Mouse (Mus musculus): Measurements from ENCODE around the gene Cgnl1. TPM values are rescaled to one million over a fixed set of nuclear protein-coding genes. Genes with fewer than 3 reads are reported as not detected.

The Cgnl1 gene
- polyA plus RNA-seq, 1 experiment, result 3.9 TPM

DNA sequence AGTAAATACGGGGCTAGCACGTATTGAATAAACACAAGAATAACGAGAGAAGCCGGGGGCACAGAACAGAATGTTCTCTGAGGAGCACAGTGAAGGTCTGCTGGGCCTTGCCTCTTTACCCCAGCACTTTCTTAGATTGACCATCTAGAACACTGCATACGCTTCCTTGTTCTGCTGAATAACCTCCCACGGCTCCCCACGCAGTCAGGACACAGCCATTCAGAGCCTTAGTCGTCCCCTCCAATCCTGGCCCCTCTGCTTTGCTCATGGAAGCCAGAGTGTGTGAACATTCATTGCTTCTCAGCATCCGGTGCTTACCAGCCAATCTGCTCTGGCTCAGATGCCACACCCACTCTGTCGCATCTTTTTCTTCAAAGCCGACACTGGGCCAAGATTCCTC lies 133.2 kb downstream of the Cgnl1 start:
- Histone ChIP-seq H3K36me3 (ENCODE audit: control insufficient read depth, insufficient read depth, low read length) (no peaks in the 10 kb centered on the region), H3K4me3 (ENCODE audit: extremely low read depth, insufficient read depth, insufficient read length) (no peak overlapping the region), H3K27me3 (ENCODE audit: control insufficient read depth, insufficient read depth, low read length) (no peaks in the 10 kb centered on the region), H3K4me1 (ENCODE audit: control insufficient read depth, insufficient read depth, insufficient read length) (no peaks in the 10 kb centered on the region), H3K27ac (ENCODE audit: insufficient read depth, low read length) (no peak overlapping the region)
- no peak for DNase-seq (ENCODE audit: low read depth in 1 of 2, low spot score in 2 of 2)
- 93% methylated on average over 11 of the region's 11 CpGs for WGBS
- TF ChIP-seq CTCF (IDR thresholded peaks at IDR 0.05; ENCODE audit: extremely low read depth, insufficient read depth, insufficient read length, insufficient replicate concordance) (no peak), POLR2A (IDR thresholded peaks at IDR 0.05; ENCODE audit: low read depth, low read length) (no peak)

DNA sequence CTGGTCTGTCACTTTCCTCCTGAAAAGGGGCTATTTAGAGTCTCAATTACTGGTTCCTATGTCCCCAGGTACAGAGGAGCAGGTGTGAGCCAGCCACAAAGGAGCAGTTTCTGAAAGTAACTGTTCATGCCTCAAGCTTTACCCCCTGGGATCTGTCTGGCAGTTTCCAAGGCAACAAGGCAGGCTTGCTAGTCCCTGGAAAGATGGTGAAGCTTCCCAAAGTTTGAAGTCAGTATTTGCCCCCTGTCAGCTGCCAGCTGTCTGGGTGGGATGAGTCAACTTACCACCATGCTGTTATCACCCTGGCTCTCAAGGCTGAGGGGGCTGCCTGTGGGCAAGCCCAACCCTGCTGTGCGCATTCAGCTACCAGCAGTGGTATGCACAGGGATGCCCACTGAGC lies 134.5 kb downstream of the Cgnl1 start:
- no peaks in the 10 kb centered on the region for H3K4me1 ChIP-seq (ENCODE audit: control insufficient read depth, insufficient read depth, insufficient read length)
- TF ChIP-seq POLR2A (IDR thresholded peaks at IDR 0.05; ENCODE audit: low read depth, low read length) (no peak), CTCF (IDR thresholded peaks at IDR 0.05; ENCODE audit: extremely low read depth, insufficient read depth, insufficient read length, insufficient replicate concordance) (no peak)
- 97% methylated on average over 1 of the region's 1 CpGs for WGBS
- DNase-seq (ENCODE audit: low read depth in 1 of 2, low spot score in 2 of 2), result no peak
- H3K4me3 ChIP-seq (ENCODE audit: extremely low read depth, insufficient read depth, insufficient read length), result no peak overlapping the region
- no peaks in the 10 kb centered on the region for H3K27me3 ChIP-seq (ENCODE audit: control insufficient read depth, insufficient read depth, low read length)
- no peak overlapping the region for H3K27ac ChIP-seq (ENCODE audit: insufficient read depth, low read length)
- H3K36me3 ChIP-seq (ENCODE audit: control insufficient read depth, insufficient read depth, low read length), result no peaks in the 10 kb centered on the region

DNA sequence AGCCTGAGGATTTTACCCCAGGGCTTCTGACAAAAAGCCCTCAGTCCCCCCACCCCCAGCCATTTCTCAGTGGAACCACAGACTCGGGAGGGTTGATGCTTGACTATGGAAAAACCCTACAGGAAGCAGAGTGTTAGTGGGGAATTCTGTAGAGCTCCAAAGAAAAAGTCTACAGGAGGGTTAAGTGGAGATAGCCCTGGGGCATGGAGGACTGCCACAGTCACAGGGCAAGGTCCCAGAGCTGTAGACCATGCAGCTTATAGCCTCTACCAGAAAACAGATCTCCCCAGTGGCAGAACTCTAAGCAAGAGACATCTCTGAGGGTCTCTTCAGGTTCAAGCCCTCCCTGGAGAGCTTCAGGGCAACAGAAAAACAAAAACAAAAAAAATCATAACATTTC lies 135.8 kb downstream of the Cgnl1 start:
- 80% methylated on average over 1 of the region's 1 CpGs for WGBS
- H3K36me3 ChIP-seq (ENCODE audit: control insufficient read depth, insufficient read depth, low read length), result no peaks in the 10 kb centered on the region
- H3K27me3 ChIP-seq (ENCODE audit: control insufficient read depth, insufficient read depth, low read length), result no peaks in the 10 kb centered on the region
- H3K4me1 ChIP-seq (ENCODE audit: control insufficient read depth, insufficient read depth, insufficient read length), result no peaks in the 10 kb centered on the region
- TF ChIP-seq POLR2A (IDR thresholded peaks at IDR 0.05; ENCODE audit: low read depth, low read length) (no peak), CTCF (IDR thresholded peaks at IDR 0.05; ENCODE audit: extremely low read depth, insufficient read depth, insufficient read length, insufficient replicate concordance) (no peak)
- no peak for DNase-seq (ENCODE audit: low read depth in 1 of 2, low spot score in 2 of 2)
- no peak overlapping the region for H3K27ac ChIP-seq (ENCODE audit: insufficient read depth, low read length)
- no peak overlapping the region for H3K4me3 ChIP-seq (ENCODE audit: extremely low read depth, insufficient read depth, insufficient read length)

DNA sequence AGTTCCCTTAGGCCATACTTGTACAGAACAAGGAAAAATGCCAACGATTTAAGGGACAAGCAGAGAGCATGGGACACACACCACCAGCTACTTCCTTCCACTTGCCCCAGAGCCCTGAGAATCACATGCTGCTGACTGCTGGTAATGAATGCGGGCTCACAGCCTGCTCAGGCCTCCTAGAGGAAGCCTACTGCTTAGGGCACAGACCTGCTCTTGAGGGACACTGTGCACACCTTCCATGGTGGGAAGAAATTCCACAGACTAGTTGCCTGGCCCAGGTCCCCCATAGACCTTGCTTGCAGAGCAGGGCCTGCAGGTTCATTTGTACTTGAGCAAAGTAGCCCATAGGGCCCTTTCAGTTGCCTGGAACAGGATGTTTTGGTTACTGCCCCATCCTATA lies 136.5 kb downstream of the Cgnl1 start:
- TF ChIP-seq POLR2A (IDR thresholded peaks at IDR 0.05; ENCODE audit: low read depth, low read length) (no peak), CTCF (IDR thresholded peaks at IDR 0.05; ENCODE audit: extremely low read depth, insufficient read depth, insufficient read length, insufficient replicate concordance) (no peak)
- no peaks in the 10 kb centered on the region for H3K4me1 ChIP-seq (ENCODE audit: control insufficient read depth, insufficient read depth, insufficient read length)
- H3K36me3 ChIP-seq (ENCODE audit: control insufficient read depth, insufficient read depth, low read length), result no peaks in the 10 kb centered on the region
- WGBS, result 74% methylated on average over 2 of the region's 2 CpGs
- no peak overlapping the region for H3K27ac ChIP-seq (ENCODE audit: insufficient read depth, low read length)
- no peak for DNase-seq (ENCODE audit: low read depth in 1 of 2, low spot score in 2 of 2)
- no peak overlapping the region for H3K4me3 ChIP-seq (ENCODE audit: extremely low read depth, insufficient read depth, insufficient read length)
- no peaks in the 10 kb centered on the region for H3K27me3 ChIP-seq (ENCODE audit: control insufficient read depth, insufficient read depth, low read length)

DNA sequence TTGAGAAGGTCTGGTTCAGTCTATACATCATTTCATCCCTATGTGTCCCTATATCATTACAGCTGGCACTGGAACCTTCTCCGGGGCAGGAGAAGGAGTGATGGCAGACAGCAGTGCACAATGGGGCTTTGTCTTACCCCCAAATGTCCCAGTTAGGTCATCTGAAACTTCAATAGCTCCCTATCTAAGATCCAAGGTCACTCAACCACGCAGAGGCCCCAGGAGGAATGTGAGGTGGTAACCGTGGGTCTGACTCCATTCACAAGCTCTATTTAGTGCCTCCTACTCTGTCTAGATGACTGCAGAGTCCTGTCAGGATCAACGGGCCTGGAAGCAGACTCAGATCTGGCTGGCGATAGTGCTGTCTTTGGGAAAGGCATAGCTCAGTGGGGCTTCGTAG lies 142.5 kb downstream of the Cgnl1 start:
- Histone ChIP-seq H3K27me3 (ENCODE audit: control insufficient read depth, insufficient read depth, low read length) (no peaks in the 10 kb centered on the region), H3K36me3 (ENCODE audit: control insufficient read depth, insufficient read depth, low read length) (no peaks in the 10 kb centered on the region), H3K4me3 (ENCODE audit: extremely low read depth, insufficient read depth, insufficient read length) (no peak overlapping the region), H3K4me1 (ENCODE audit: control insufficient read depth, insufficient read depth, insufficient read length) (no peaks in the 10 kb centered on the region), H3K27ac (ENCODE audit: insufficient read depth, low read length) (no peak overlapping the region)
- no peak for DNase-seq (ENCODE audit: low read depth in 1 of 2, low spot score in 2 of 2)
- 83% methylated on average over 6 of the region's 6 CpGs for WGBS
- no peak for TF ChIP-seq CTCF (IDR thresholded peaks at IDR 0.05; ENCODE audit: extremely low read depth, insufficient read depth, insufficient read length, insufficient replicate concordance)
- TF ChIP-seq POLR2A (IDR thresholded peaks at IDR 0.05; ENCODE audit: low read depth, low read length), result no peak

DNA sequence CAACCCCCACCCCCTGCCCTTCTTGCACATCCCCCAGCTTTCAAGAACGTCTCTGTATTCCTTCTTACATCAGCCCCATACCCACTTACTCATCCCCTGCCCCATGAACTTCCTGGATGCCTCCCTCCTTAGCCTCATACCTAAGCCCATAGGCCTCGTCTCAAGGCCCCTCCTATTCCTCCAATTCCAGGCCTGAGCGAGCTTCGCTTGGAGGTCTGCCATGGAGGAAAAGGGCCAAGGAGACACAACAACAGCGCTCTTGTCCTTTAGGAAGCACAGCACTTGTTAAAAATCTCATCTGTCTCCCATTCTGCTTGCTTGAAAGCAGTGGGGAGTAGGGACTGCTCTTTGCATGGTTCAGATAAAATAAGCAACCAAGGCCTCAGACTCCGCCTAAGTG lies 143.1 kb downstream of the Cgnl1 start:
- Histone ChIP-seq H3K4me3 (ENCODE audit: extremely low read depth, insufficient read depth, insufficient read length) (no peak overlapping the region), H3K27me3 (ENCODE audit: control insufficient read depth, insufficient read depth, low read length) (no peaks in the 10 kb centered on the region), H3K36me3 (ENCODE audit: control insufficient read depth, insufficient read depth, low read length) (no peaks in the 10 kb centered on the region), H3K4me1 (ENCODE audit: control insufficient read depth, insufficient read depth, insufficient read length) (no peaks in the 10 kb centered on the region), H3K27ac (ENCODE audit: insufficient read depth, low read length) (no peak overlapping the region)
- TF ChIP-seq POLR2A (IDR thresholded peaks at IDR 0.05; ENCODE audit: low read depth, low read length) (no peak), CTCF (IDR thresholded peaks at IDR 0.05; ENCODE audit: extremely low read depth, insufficient read depth, insufficient read length, insufficient replicate concordance) (no peak)
- DNase-seq (ENCODE audit: low read depth in 1 of 2, low spot score in 2 of 2), result no peak
- WGBS, result 83% methylated on average over 6 of the region's 6 CpGs

DNA sequence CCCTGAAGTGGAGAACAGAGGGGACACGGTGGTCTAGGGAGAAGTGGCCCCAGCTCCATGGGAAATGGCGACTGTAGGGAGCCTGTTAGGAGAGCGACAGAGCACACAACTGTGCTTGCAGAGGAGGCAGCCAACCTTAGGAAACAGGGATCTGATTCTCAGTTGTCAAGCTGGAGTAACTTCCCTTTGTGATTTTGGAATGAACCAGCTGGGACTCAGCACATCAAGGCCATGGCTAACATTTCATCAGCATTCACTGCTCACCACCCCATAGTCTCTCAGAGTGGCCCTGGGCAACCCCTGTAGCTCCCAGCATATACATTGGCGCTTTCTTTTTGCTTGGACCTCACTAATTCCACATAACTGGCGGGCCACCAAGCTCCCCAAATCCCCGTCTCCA lies 145.4 kb downstream of the Cgnl1 start:
- DNase-seq (ENCODE audit: low read depth in 1 of 2, low spot score in 2 of 2), result no peak
- no peak overlapping the region for H3K4me3 ChIP-seq (ENCODE audit: extremely low read depth, insufficient read depth, insufficient read length)
- H3K36me3 ChIP-seq (ENCODE audit: control insufficient read depth, insufficient read depth, low read length), result no peaks in the 10 kb centered on the region
- H3K27me3 ChIP-seq (ENCODE audit: control insufficient read depth, insufficient read depth, low read length), result no peaks in the 10 kb centered on the region
- no peaks in the 10 kb centered on the region for H3K4me1 ChIP-seq (ENCODE audit: control insufficient read depth, insufficient read depth, insufficient read length)
- H3K27ac ChIP-seq (ENCODE audit: insufficient read depth, low read length), result no peak overlapping the region
- TF ChIP-seq POLR2A (IDR thresholded peaks at IDR 0.05; ENCODE audit: low read depth, low read length), result no peak
- no peak for TF ChIP-seq CTCF (IDR thresholded peaks at IDR 0.05; ENCODE audit: extremely low read depth, insufficient read depth, insufficient read length, insufficient replicate concordance)
- WGBS, result 82% methylated on average over 6 of the region's 6 CpGs

Measured in spleen, adult 2 months (tissue).